Mouse (Mus musculus) liver, embryonic 16.5 days (tissue): ENCODE data around the gene H13. TPM values are rescaled to one million over a fixed set of nuclear protein-coding genes. Genes with fewer than 3 reads are reported as not detected.
A peak's percentile ranks its signal among the peaks of the same experiment; 100 is the strongest.

ENCODE experiments used
- ATAC-seq: fragments of 200-750 bp; cut with Nextera tagmentation; 2 replicates; pipeline ENCODE4 v1.8.0; 2017; ENCODE audit warnings: low read depth, mild to moderate bottlenecking, moderate number of reproducible peaks, moderate library complexity
- H3K27ac ChIP-seq: fragments of 300-500 bp; sonication (generic); 2 replicates; pipeline ENCODE4 v1.5.1; 2014; ENCODE audit warnings: mild to moderate bottlenecking, low read length
- H3K27me3 ChIP-seq: fragments of 300-500 bp; sonication (generic); 2 replicates; pipeline ENCODE4 v1.6.1; 2014; ENCODE audit warnings: low read depth, low read length, mixed read lengths; ENCODE audit not compliant: control insufficient read depth, insufficient read depth
- H3K36me3 ChIP-seq: fragments of 300-500 bp; sonication (generic); 2 replicates; pipeline ENCODE4 v1.6.1; 2014; ENCODE audit warnings: mild to moderate bottlenecking; ENCODE audit not compliant: control insufficient read depth, insufficient read depth
- H3K4me1 ChIP-seq: fragments of 300-500 bp; sonication (generic); 2 replicates; pipeline ENCODE4 v1.6.1; 2014; ENCODE audit warnings: low read depth, low read length, mixed read lengths; ENCODE audit not compliant: control insufficient read depth
- H3K4me2 ChIP-seq: fragments of 300-500 bp; sonication (generic); 2 replicates; pipeline ENCODE4 v1.6.1; 2014; ENCODE audit warnings: low read depth, low read length, mixed read lengths
- H3K4me3 ChIP-seq: fragments of 300-500 bp; sonication (generic); 2 replicates; pipeline ENCODE4 v1.5.1; 2014; ENCODE audit warnings: low read depth, mild to moderate bottlenecking, low read length
- H3K9ac ChIP-seq: fragments of 300-500 bp; sonication (generic); 2 replicates; pipeline ENCODE4 v1.6.1; 2014; ENCODE audit warnings: low read depth, low read length
- H3K9me3 ChIP-seq: fragments of 300-500 bp; sonication (generic); replicated peaks from 2 replicates; pipeline ENCODE4 v1.6.1; 2016; ENCODE audit warnings: low read length; ENCODE audit not compliant: control insufficient read depth
- WGBS: fragments of 180-500 bp; shearing (Covaris S2); extraction: QIAGEN DNeasy Blood & Tissue Kit; methylation state at CpG from one replicate; pipeline ENCODE4 v1.1.7; 2014; ENCODE audit not compliant: insufficient replicate concordance; 5-methylcytosine and 5-hydroxymethylcytosine counted together
- polyA plus RNA-seq: library from polyadenylated mRNA; unstranded; fragments of >200 nt; fragmentation: Nextera tagmentation; extraction: Ambion mirVana; gene quantifications from 2 replicates; pipeline ENCODE4 v1.2.1, GENCODE M21; 2015

H13 gene
- polyA plus RNA-seq, 1 experiment from 2014 or later = 52.7 TPM

DNA sequence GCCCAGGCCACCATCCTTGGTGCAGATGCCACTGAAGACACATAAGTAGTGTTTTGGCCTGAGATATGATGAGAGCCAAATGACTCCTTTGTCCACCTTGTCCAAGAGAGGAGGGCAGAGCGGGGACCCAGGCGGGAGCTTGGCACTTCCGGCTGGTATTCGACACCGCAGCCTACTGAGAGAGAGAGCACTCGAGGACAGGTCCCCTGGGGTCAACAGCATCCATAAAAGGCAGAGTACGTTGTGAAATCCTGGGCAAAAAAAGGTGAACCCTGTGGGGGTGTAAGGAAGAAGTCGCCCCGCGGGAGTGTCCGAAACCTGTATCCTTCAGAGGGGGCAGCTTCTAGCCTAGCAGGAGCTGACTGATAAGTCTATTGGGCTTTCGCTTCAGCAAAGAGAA is 2.9 kb downstream of the H13 start:
- 68% methylated on average over 12 of the region's 12 CpGs for WGBS
- peaks cover 10% of the 10 kb centered on the region for H3K36me3 ChIP-seq
- no peaks in the 10 kb centered on the region for H3K9me3 ChIP-seq
- H3K4me3 ChIP-seq = 0 out of 2 replicates have a peak overlapping the region, but pooled peaks have one; percentile 2
- peak overlapping the region; percentile 59; the same call in 1 of the 2 replicates for H3K27ac ChIP-seq
- no peak for ATAC-seq
- H3K27me3 ChIP-seq = no peaks in the 10 kb centered on the region
- no peak overlapping the region for H3K9ac ChIP-seq
- H3K4me1 ChIP-seq = peaks cover 33% of the 10 kb centered on the region
- H3K4me2 ChIP-seq = peak overlapping the region; percentile 77

DNA sequence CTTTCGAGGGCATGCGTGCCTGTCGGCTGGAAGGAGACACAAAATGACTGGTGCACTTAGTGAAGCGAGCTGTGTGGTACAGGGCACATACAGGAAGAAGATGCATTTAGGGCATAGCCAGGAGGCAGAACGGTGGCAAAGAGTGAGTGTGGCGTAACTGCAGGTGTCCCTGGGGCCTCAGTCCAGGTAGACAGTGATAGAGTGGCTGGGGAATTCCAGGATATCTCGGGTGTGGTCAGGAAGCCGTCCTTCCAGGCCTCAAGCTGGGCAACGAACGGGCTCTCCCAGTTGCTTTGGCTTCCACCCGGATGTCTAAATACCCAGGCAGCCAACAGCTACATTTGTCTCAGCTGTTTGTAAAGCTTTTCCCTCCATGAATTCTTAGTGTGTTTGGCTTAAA is 4.9 kb downstream of the H13 start:
- no peak overlapping the region for H3K27ac ChIP-seq
- no peaks in the 10 kb centered on the region for H3K27me3 ChIP-seq
- H3K4me1 ChIP-seq = peaks cover 31% of the 10 kb centered on the region
- no peak for ATAC-seq
- H3K4me3 ChIP-seq = no peak overlapping the region
- no peak overlapping the region for H3K9ac ChIP-seq
- peaks cover 18% of the 10 kb centered on the region for H3K36me3 ChIP-seq
- no peaks in the 10 kb centered on the region for H3K9me3 ChIP-seq
- no peak overlapping the region for H3K4me2 ChIP-seq
- WGBS = 66% methylated on average over 11 of the region's 11 CpGs

DNA sequence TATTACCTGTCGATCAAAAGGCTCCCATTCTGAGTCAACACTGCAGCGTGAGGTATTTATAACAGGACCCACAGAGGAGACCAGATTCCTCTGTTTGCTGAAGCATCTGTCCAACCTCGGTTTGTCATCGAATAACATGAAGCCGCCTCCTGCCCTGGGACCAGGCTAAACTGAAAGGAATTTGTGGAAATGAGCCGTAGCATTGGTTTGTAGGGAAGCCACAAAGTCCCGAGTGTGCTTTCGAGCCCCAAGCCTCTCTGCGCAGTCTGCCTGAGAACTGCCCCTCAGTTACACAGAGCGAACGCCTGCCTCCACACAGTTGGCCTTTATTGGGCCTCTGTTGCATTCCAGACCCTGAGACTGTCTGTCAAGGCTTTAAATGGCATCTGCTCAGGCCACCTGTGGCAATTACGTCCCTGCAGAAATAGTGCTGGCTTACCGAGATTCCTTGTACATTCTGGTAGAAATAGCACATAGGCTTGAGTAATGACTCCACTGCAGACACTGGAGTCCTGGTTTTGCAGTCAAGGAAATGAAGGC is 6.1 kb downstream of the H13 start:
- WGBS = 77% methylated on average over 13 of the region's 13 CpGs
- Histone ChIP-seq H3K4me1 (peaks cover 25% of the 10 kb centered on the region), H3K9me3 (no peaks in the 10 kb centered on the region), H3K4me3 (no peak overlapping the region), H3K27me3 (no peaks in the 10 kb centered on the region), H3K9ac (no peak overlapping the region), H3K36me3 (peaks cover 28% of the 10 kb centered on the region), H3K27ac (no peak overlapping the region), H3K4me2 (no peak overlapping the region)
- no peak for ATAC-seq

DNA sequence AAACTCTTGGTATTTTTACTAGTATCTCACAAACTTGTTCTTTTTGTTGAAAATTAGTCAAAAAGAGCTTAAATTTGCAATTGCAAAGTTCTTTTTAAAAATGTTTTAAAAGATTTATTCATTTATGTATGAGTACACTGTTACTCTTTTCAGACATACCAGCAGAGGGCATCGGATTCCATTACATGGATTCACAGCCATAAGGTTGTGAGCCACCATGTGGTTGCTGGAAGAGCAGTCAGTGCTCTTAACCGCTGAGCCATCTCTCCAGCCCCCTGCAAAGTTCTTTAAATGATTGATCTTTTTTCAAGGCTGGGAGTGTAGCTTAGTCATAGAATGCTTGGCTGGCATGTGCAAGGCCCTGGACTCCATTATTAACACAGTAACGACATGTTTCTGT is 9.0 kb downstream of the H13 start:
- Histone ChIP-seq H3K4me1 (peaks cover 2% of the 10 kb centered on the region), H3K9me3 (no peaks in the 10 kb centered on the region), H3K4me2 (no peak overlapping the region), H3K4me3 (no peak overlapping the region), H3K27me3 (no peaks in the 10 kb centered on the region), H3K36me3 (peaks cover 49% of the 10 kb centered on the region), H3K27ac (no peak overlapping the region), H3K9ac (no peak overlapping the region)
- WGBS = 62% methylated on average over 3 of the region's 3 CpGs
- no peak for ATAC-seq

DNA sequence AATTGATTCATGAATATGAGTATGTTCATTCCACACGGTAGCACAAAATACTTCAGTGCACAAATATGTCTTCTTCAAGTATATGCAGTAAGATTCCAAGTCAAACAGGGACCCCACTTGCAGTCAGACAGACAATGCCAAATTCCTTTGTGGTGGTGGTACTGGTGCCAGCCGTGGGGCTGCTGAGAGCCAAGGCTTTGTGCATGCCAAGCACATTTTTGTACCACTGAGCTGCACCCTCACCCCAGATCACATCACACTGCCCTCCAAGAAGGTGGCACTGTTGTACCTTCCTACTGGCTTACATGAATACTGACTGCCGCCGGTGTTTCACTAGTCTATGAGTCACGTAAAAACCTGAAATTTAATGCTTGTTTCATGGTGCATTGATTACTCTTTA is 9.7 kb downstream of the H13 start:
- Histone ChIP-seq H3K9me3 (no peaks in the 10 kb centered on the region), H3K27ac (no peak overlapping the region), H3K9ac (no peak overlapping the region), H3K27me3 (no peaks in the 10 kb centered on the region), H3K4me1 (peaks cover 2% of the 10 kb centered on the region), H3K36me3 (peaks cover 55% of the 10 kb centered on the region), H3K4me2 (no peak overlapping the region), H3K4me3 (no peak overlapping the region)
- WGBS = 81% methylated on average over 5 of the region's 5 CpGs
- no peak for ATAC-seq

- WGBS = 71% methylated on average over 8 of the region's 8 CpGs
- Histone ChIP-seq H3K27me3 (no peaks in the 10 kb centered on the region), H3K9me3 (no peaks in the 10 kb centered on the region), H3K9ac (no peak overlapping the region), H3K4me3 (no peak overlapping the region), H3K36me3 (peaks cover 60% of the 10 kb centered on the region), H3K27ac (no peak overlapping the region), H3K4me2 (no peak overlapping the region), H3K4me1 (peaks cover 2% of the 10 kb centered on the region)
- no peak for ATAC-seq
Measured at GRCm38 (mm10) chr2:152679701-152680355, 10.6 kb downstream of the H13 start.

- Histone ChIP-seq H3K9ac (no peak overlapping the region), H3K36me3 (peaks cover 66% of the 10 kb centered on the region), H3K27ac (no peak overlapping the region), H3K4me3 (no peak overlapping the region), H3K4me2 (no peak overlapping the region), H3K9me3 (no peaks in the 10 kb centered on the region), H3K4me1 (peaks cover 3% of the 10 kb centered on the region; the same call in 1 of the 2 replicates), H3K27me3 (no peaks in the 10 kb centered on the region)
- ATAC-seq = no peak
- WGBS = 81% methylated on average over 5 of the region's 5 CpGs
Measured at GRCm38 (mm10) chr2:152683086-152683485, 13.8 kb downstream of the H13 start.

- ATAC-seq = no peak
- Histone ChIP-seq H3K4me2 (peak overlapping the region; percentile 65), H3K27me3 (no peaks in the 10 kb centered on the region), H3K36me3 (peaks cover 56% of the 10 kb centered on the region), H3K4me1 (peaks cover 3% of the 10 kb centered on the region; the same call in 1 of the 2 replicates), H3K9ac (peak overlapping the region; percentile 33), H3K4me3 (peak overlapping the region; percentile 70), H3K27ac (0 out of 2 replicates have a peak overlapping the region, but pooled peaks have one; percentile 21), H3K9me3 (no peaks in the 10 kb centered on the region)
- 51% methylated on average over 12 of the region's 12 CpGs for WGBS
Measured at GRCm38 (mm10) chr2:152686399-152686798, 17.1 kb downstream of the H13 start.

DNA sequence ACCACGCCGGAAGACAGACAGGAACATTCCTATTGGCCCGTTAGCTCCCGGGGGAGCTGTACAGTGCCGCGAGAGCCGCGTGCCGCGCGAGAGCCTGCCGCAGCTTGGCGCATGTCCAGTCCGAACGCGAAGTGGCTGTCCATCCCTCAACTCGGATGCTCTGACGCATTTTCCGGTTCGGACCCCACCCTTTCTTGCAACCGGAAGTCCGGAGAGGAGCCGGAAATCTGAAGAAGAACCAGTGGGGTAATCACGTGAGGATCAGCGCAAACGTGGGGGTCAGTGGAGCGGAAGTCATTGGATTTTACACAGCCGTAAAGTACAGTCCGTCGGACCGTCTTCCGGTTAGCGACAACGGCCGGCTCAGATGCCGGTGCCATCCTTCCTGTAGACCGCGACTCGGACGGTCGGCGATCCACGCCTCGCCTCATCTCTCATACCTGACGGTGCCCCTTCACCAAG is 17.6 kb downstream of the H13 start, which contains the start of gene Mcts2:
Gene Mcts2, plus strand, starts transcription at position 230 of the 462 bp plus-strand sequence.
- peak within 1 kb of the TSS; percentile 53 for H3K9ac ChIP-seq
- ATAC-seq = peak; percentile 98
- no peaks in the 10 kb centered on the region for H3K27me3 ChIP-seq
- peaks cover 52% of the 10 kb centered on the region for H3K36me3 ChIP-seq
- H3K4me1 ChIP-seq = peaks cover 3% of the 10 kb centered on the region; the same call in 1 of the 2 replicates
- no peaks in the 10 kb centered on the region for H3K9me3 ChIP-seq
- H3K4me2 ChIP-seq = peak within 1 kb of the TSS; percentile 65
- peak within 1 kb of the TSS; percentile 70 for H3K4me3 ChIP-seq
- H3K27ac ChIP-seq = peak within 1 kb of the TSS; percentile 51
- WGBS = 39% methylated on average over 45 of the region's 45 CpGs
